Mouse (Mus musculus) frontal cortex, postnatal 10 days (tissue): ENCODE measurements at regions not wholly inside any gene's neighbourhood (a gene's known extent, or its start where the extent isn't known, plus 50 kb on each side); places are given as distances from the start of the nearest gene placed in this dataset.

Experiments used
- DNase-seq, 2 experiments: peaks; one replicate each; pipeline ENCODE4 v3.0.0; 2022; ENCODE audit warnings: low spot score in 2 of 2, mixed read lengths in 1 of 2

- DNase-seq, result peak in 1 of 2 experiments; percentile 13
These were observed 589.3 kb downstream of the Kcnj3 start for GRCm38 (mm10) chr2:56025059-56025458.

- DNase-seq, result no peak
These were observed 593.2 kb downstream of the Kcnj3 start for GRCm38 (mm10) chr2:56028958-56029357.
